Mouse (Mus musculus) gonadal fat pad, adult 2 months (tissue): ENCODE measurements around the gene Gpat3. TPM values are rescaled to one million over a fixed set of nuclear protein-coding genes. Genes with fewer than 3 reads are reported as not detected.
A peak's percentile ranks its signal among the peaks of the same experiment; 100 is the strongest.

Experiments used
- DNase-seq: peaks from one replicate; pipeline ENCODE4 v3.0.0-alpha.2; 2012; ENCODE audit warnings: low read depth
- polyA plus RNA-seq: library from polyadenylated mRNA; depleted of rRNA; stranded (reverse); fragments of >200 nt; gene quantifications from 2 replicates; pipeline ENCODE4 v1.2.3, GENCODE M21; 2012; rRNA removed

Gpat3 gene
- 19.4 and 21.9 TPM in 2 replicates for polyA plus RNA-seq

- DNase-seq = no peak
Observed at GRCm38 (mm10) chr5:100845485-100845847, at the start of gene Gpat3. Gpat3 (plus strand) TSS chr5:100845713.

DNA sequence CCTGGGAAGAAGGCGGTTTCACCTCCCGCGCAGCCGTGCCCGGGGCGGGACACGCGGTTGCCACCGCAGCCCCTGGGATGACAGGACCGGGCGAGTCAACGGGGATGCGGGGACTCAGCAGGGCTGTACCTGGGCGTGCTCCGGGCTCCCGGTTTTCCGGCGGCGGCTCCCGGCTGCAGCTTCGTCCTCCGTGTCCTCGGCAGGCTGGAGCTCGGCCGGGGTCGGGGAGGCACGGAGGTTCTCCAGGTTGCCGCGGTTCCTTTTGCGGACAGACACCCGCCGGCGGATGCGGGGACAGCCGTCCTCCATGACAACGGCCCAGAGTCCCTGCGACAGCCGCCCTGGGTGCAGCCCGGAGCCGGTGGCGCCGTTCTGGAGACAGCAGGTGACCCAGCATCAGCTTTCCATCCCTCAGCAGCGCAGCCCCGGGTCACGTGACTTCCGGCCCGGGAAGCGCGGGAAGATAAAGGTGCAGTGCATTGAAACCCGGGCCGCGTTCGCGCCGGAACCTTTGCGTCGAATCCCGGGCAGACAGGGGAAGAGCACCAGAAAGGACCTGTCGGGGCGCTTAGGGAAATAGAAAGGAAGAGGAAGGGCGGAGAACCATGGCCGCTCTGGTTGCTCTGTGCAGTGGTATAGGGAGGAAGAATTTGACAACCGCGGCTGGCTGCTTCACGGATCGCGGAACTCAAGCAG is 47.2 kb upstream of the Gpat3 start, which contains the start of the genes Helq and Mrps18c:
TSS of gene Helq (minus strand) at position 434 of the 696 bp plus-strand sequence.
TSS of gene Mrps18c (plus strand) at position 463 of the 696 bp plus-strand sequence.
- DNase-seq = peak; percentile 50

- DNase-seq = no peak
Observed at GRCm38 (mm10) chr5:100818341-100818740, 27.2 kb upstream of the Gpat3 start.

- DNase-seq = no peak
Observed at GRCm38 (mm10) chr5:100819568-100820480, 25.7 kb upstream of the Gpat3 start.

DNA sequence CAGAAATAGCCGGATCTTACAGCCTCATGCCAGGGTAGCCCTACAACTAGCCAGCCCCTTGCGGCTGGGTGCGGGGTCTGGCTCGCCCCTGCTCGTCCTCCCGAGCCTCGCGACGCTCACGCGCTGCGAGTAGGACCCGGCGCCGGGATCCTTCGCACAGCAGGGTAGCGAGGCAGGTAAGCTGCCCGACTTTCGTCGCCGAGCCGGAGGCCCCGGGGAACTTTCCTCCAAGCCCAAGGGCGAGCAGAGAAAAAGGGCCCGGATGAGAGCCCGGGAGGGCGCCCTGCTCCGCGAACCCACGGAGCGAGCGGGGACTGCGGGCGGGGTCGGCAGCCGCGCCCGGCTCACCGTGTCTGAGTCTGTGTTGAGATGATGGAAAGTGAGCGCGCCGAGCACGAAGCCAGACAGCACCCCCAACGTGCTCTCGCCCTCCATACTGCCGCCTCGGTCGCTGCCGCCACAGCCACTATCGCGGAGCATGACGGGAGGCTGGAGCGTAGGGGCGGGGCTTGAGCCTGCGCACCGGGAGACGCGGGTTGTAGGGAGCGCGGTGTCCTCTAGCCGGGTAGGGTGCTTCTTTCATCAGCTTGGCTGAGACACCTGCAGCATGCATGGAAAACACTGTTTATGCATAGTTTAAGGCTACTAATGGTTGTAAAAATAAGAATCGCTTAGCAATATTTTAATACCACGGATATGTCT is 24.9 kb upstream of the Gpat3 start, which contains the start of gene Abraxas1:
TSS of gene Abraxas1 (minus strand) at position 483 of the 702 bp plus-strand sequence.
- DNase-seq = no peak

DNA sequence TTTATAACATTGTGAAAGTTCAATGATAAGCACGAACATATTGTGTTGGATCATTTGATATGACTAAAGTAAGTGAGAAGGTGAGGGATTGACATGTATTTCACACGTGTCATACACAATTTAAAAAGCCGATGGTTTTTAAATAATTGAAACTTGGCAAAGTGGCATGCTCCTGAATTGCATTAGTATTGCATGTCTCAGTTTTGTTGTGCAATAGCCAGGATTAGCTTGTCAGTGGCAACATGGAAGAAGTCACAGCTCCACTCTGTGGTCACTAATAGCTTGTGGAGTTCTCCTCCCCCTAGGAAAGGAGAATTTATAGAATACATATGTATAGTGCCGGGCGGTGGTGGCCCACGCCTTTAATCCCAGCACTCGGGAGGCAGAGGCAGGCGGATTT is 24.1 kb upstream of the Gpat3 start:
- no peak for DNase-seq

- DNase-seq = no peak
Observed at GRCm38 (mm10) chr5:100822826-100823225, 22.7 kb upstream of the Gpat3 start.

DNA sequence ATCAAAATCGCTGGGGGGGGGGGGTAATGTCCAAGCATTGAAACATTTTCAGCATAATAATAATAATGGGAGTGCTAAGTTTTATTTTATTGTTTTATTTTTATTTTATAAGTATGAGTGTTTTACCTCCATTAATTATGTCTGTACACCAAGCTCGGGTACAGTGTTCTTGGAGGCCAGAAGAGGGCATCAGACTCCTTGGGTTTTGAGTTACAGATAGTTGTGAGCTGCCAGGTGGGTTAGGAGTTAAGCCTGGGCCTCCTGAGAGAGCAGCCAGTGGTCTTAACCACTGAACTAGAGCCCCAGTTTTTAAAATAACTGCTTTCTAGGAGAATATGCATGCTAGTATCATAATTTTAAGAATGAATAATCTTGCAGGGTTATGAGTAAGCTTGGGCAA is 19.5 kb upstream of the Gpat3 start:
- DNase-seq = no peak

GRCm38 (mm10) chr5:100826531-100826930 is 19.0 kb upstream of the Gpat3 start:
- DNase-seq = no peak

GRCm38 (mm10) chr5:100828701-100829100 is 16.8 kb upstream of the Gpat3 start:
- peak; percentile 92 for DNase-seq

DNA sequence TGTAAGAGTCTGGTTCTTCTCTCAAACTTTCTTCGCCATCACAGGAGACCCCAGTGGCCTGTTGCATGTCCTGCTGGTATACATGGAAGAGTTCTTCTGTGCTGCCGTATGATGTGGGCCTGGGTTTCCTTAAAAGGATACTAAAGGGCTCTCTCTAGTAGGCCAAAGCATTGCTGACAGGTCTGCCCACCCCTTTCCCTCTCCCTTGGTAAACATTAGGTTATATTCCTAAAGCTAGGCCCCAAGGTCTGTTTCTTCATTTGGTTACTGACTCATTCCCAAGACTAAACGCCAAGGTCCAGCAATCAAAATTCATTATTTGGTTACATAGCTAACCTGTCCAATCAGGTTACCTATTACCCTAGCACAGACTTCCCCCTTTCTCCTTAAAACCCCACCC is 12.8 kb upstream of the Gpat3 start:
- no peak for DNase-seq

DNA sequence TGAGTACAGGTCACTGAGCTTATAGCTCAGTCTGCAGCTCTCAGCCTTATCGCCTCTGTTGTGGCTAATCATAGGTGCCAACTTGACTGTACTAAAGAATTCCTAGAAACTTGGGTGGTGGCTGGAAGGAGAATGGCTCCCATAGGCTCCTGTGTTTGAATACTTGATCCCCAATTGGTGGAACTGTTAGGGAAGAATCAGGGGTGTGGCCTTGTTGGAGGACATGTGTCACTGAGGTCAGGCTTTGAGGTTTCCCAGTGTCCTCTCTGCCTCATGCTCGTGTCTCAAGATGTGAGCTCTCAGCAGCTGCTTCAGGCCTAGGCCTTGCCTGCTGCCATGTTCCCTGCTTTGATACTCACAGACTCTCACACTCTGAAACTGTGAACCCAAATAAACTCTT is 11.7 kb upstream of the Gpat3 start:
- no peak for DNase-seq

DNA sequence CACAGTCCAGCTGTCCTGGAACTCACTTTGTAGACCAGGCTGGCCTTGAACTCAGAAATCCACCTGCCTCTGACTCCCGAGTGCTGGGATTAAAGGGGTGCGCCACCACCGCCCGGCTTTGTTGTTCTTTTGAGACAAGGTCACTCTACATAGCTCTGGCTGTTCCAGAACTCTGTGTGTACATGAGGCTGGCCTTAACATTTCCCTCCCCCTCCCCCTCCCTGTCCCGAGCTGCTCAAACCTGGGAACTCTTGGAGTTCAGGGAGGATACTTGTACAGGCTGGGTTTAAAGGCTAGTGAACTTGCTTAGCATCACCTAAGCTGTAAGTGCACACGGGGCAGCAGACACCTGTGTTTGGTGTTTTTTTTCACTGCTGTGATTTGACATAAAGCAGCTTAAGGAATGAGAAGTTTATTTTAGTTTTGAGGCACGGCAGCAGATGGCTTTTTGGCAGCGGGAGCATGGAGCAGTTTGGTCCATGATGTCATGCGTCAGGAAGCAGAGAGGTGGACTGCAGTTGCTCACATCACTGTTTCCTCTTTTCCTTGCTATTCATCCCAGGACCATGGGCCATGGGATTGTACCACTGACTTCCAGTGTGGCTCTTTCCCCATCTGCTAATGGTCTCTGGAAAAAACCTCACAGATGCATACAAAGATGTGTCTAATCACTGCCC is 9.5 kb upstream of the Gpat3 start:
- no peak for DNase-seq

DNA sequence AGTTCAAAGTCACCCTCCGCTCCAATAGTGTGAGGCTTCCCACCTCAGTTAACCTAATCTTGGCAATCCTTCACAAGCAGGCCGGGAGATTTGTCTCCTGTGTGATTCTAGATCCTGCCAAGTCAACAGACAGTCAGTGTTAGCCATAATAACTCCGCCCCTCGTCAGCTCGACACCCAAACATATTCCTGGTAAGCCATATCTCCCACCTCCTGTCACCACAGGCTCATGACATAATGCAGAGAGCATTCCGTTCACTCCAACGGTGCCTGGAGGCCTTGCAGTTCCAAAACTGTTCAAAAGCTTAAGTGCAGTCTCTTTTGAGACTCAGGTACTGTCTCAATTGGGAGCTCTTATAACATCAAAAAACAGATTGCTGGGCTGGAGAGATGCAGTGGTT is 7.6 kb upstream of the Gpat3 start:
- no peak for DNase-seq

- no peak for DNase-seq
Observed at GRCm38 (mm10) chr5:100844485-100844884, 1.0 kb upstream of the Gpat3 start.

DNA sequence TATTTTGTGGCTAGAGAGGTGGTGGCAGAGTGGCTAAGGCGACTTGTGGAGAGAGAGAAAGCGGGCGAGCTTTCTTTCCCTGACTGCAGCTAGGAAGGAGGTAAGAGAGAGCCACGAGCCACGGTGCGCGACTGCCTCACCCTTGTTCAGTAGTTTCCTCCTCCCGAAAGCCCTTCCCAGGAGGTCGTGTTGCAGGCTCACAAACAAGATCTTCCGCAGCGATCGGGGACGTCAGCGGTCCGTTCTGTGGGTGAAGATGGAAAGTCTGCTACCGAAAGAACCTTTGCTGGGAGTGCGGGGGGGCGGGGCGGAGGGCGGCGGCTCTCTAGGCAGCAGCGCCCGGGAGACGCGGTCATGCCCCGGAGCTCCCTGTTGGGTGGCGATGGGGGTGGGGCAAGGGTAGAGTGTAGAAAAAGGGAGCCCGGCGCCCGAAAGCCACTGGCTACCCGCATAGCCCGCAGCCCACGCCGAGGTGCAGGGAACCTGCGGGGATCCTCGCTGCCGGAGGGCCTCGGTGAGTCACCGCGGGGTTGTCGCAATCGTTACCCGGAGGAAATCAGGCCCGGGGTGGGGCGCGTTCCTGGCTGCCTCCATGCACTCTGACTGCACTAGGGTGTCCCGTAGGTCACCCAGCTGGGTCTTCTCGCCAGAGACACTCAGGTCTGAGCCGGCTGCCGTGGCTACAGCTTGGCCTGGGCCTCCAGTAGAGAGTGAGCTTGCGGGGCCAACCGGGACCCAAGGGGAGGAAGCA is 510 bp downstream of the Gpat3 start:
- DNase-seq = no peak

GRCm38 (mm10) chr5:100846599-100846920 is 1.0 kb downstream of the Gpat3 start:
- no peak for DNase-seq

- no peak for DNase-seq
Observed at GRCm38 (mm10) chr5:100847143-100847542, 1.6 kb downstream of the Gpat3 start.

DNA sequence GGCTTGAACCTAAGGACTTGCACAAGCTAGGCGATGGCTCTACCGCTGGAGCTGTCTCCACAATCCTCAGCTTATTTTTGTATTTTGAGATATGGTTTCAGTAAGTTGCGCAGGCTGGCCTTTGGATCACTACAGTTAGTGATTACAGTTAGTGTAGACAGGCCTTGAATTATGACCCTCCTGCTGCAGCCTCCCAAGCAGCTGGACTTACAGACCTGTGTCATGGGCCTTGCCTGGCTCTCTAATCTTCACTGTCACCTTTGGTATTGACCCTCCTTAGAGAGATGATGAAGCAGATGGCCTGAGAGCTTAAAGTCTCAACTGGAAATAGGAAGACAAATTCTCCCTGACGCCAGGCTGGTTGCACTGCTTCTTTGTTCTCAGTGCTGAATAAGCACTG is 8.4 kb downstream of the Gpat3 start:
- DNase-seq = no peak

DNA sequence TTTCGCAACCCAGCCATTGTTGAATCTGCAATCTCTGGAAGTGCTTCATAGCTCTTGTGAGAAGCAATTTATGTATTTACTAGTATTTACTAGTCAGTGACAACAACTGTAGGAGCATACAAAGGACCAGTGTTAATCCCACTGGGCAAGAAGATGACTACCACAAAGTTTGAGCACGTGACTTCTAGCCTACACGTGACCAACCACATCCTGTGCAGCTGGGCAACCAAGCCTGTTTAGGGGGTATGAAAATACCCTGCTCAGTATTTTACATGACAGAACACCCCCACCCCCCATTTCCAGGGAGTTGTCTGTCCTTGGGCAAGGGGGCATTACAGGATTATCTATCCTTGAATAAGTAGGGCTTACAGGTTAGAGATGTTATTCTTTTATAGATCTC is 11.0 kb downstream of the Gpat3 start:
- DNase-seq = no peak
